Mouse (Mus musculus) midbrain, embryonic 16.5 days (tissue): ENCODE measurements around the gene Tmem51. TPM values are rescaled to one million over a fixed set of nuclear protein-coding genes. Genes with fewer than 3 reads are reported as not detected.

Experiments used
- ATAC-seq: fragments of 200-750 bp; cut with Nextera tagmentation; 2 replicates; pipeline ENCODE4 v1.8.0; 2017; ENCODE audit warnings: moderate TSS enrichment
- H3K27ac ChIP-seq: fragments of 300-500 bp; sonication (generic); 2 replicates; pipeline ENCODE4 v1.5.1; 2014; ENCODE audit warnings: mild to moderate bottlenecking, low read length, mixed read lengths
- H3K27me3 ChIP-seq: fragments of 300-500 bp; sonication (generic); 2 replicates; pipeline ENCODE4 v1.6.1; 2014; ENCODE audit warnings: low read depth, low read length, mixed read lengths; ENCODE audit not compliant: control insufficient read depth, insufficient read depth
- H3K36me3 ChIP-seq: fragments of 300-500 bp; sonication (generic); 2 replicates; pipeline ENCODE4 v1.6.1; 2014; ENCODE audit warnings: mild to moderate bottlenecking, low read length, moderate library complexity, mixed read lengths; ENCODE audit not compliant: control insufficient read depth, insufficient read depth
- H3K4me1 ChIP-seq: fragments of 300-500 bp; sonication (generic); 2 replicates; pipeline ENCODE4 v1.6.1; 2014; ENCODE audit warnings: mild to moderate bottlenecking, low read length, mixed read lengths; ENCODE audit not compliant: control insufficient read depth, insufficient read depth
- H3K4me2 ChIP-seq: fragments of 300-500 bp; sonication (generic); 2 replicates; pipeline ENCODE4 v1.6.1; 2014; ENCODE audit warnings: mild to moderate bottlenecking, low read length, mixed read lengths
- H3K4me3 ChIP-seq: fragments of 300-500 bp; sonication (generic); 2 replicates; pipeline ENCODE4 v1.5.1; 2014; ENCODE audit warnings: low read depth, mild to moderate bottlenecking, low read length, moderate library complexity, mixed read lengths
- H3K9ac ChIP-seq: fragments of 300-500 bp; sonication (generic); 2 replicates; pipeline ENCODE4 v1.6.1; 2014; ENCODE audit warnings: low read depth, low read length, mixed read lengths
- H3K9me3 ChIP-seq: fragments of 300-500 bp; sonication (generic); replicated peaks from 2 replicates; pipeline ENCODE4 v1.6.1; 2014; ENCODE audit warnings: mild to moderate bottlenecking, low read length, mixed read lengths; ENCODE audit not compliant: control insufficient read depth, poor library complexity, severe bottlenecking
- WGBS: fragments of 180-500 bp; shearing (Covaris S2); extraction: QIAGEN DNeasy Blood & Tissue Kit; methylation state at CpG from one replicate; pipeline ENCODE4 v1.1.7; 2014; 5-methylcytosine and 5-hydroxymethylcytosine counted together
- polyA plus RNA-seq: library from polyadenylated mRNA; unstranded; fragments of >200 nt; fragmentation: Nextera tagmentation; extraction: Ambion mirVana; gene quantifications from 2 replicates; pipeline ENCODE4 v1.2.1, GENCODE M21; 2015

Tmem51 gene
- polyA plus RNA-seq, 1 experiment from 2014 or later, result 6.9 TPM

GRCm38 (mm10) chr4:142083762-142084130 lies 358 bp downstream of the Tmem51 start:
- H3K27me3 ChIP-seq, result peaks cover 16% of the 10 kb centered on the region
- 0% methylated on average over 25 of the region's 29 CpGs for WGBS

DNA sequence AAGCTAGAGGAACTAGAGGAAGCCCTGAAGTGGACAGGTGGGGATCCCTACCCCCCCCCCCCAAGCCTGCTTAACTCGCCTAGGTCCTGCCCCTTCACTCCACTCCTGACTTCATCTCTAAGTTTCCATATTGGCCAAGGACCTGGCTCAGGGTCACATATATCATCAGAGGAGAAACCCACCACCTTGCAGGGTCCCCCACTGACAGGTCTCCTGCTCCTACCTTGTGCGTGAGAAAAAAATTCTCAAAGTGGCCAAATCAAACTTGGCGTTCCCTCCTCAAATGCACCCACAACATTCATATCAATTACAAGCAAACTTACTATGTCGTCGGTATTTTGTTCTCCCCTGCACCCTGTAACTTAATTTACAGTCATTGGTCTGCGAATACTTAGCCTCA lies 911 bp downstream of the Tmem51 start:
- peak overlapping the region; percentile 59 for H3K4me3 ChIP-seq
- H3K4me1 ChIP-seq, result peaks cover 14% of the 10 kb centered on the region; the same call in 1 of the 2 replicates
- H3K27me3 ChIP-seq, result peaks cover 16% of the 10 kb centered on the region
- no peaks in the 10 kb centered on the region for H3K36me3 ChIP-seq
- H3K4me2 ChIP-seq, result peak overlapping the region; percentile 88
- no peak overlapping the region for H3K27ac ChIP-seq
- ATAC-seq, result no peak
- no peaks in the 10 kb centered on the region for H3K9me3 ChIP-seq
- WGBS, result 57% methylated on average over 6 of the region's 6 CpGs
- no peak overlapping the region for H3K9ac ChIP-seq

More at GRCm38 (mm10) chr4:142083762-142084130, 358 bp downstream of the Tmem51 start:
- ATAC-seq, result peak; percentile 49; the same call in 1 of the 2 replicates
- no peak overlapping the region for H3K27ac ChIP-seq
- no peaks in the 10 kb centered on the region for H3K36me3 ChIP-seq
- H3K4me1 ChIP-seq, result peaks cover 14% of the 10 kb centered on the region; the same call in 1 of the 2 replicates
- no peaks in the 10 kb centered on the region for H3K9me3 ChIP-seq
- H3K4me2 ChIP-seq, result peak overlapping the region; percentile 88
- peak overlapping the region; percentile 74 for H3K9ac ChIP-seq
- peak overlapping the region; percentile 59 for H3K4me3 ChIP-seq

GRCm38 (mm10) chr4:142082703-142083102 lies 1.4 kb downstream of the Tmem51 start:
- ATAC-seq, result no peak
- Histone ChIP-seq H3K4me2 (no peak overlapping the region), H3K27me3 (peaks cover 16% of the 10 kb centered on the region)

DNA sequence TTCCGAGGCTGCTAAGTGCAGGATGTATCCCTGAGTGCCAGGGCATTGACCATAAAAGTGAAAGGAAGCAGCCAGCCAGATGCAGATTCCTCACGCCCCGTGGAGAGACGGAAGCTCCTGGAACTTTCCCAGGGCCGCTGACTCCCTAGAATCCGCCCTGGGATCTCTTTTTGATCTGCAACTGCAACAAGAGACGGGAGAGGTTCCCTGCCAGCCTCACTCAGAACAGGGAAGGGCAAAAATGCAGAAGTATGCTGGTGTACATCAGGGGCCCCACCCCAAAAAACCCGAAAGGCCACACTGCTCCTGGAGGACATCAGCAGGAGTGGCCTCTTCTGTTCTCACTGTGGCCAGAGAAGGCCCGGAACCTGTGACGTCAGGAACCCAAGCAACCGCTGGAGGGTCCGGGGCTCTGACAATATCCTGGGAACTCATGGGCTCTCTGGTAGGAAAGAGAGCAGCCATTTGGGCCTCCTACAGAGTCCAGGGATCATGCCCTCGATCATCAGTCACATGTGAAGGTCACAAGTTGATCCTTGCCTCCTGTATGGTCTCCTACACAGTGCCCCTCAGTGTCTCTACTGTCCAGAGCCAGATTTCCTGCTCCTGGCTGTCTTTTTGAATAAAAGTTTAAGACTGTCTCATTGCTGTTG lies 2.3 kb downstream of the Tmem51 start:
- Histone ChIP-seq H3K4me3 (no peak overlapping the region), H3K27ac (no peak overlapping the region), H3K9me3 (no peaks in the 10 kb centered on the region), H3K4me2 (no peak overlapping the region), H3K4me1 (peaks cover 14% of the 10 kb centered on the region; the same call in 1 of the 2 replicates), H3K27me3 (peaks cover 16% of the 10 kb centered on the region), H3K36me3 (no peaks in the 10 kb centered on the region), H3K9ac (no peak overlapping the region)
- 68% methylated on average over 13 of the region's 13 CpGs for WGBS
- no peak for ATAC-seq

More at GRCm38 (mm10) chr4:142082703-142083102, 1.4 kb downstream of the Tmem51 start:
- peaks cover 14% of the 10 kb centered on the region; the same call in 1 of the 2 replicates for H3K4me1 ChIP-seq
- 0 out of 2 replicates have a peak overlapping the region, but pooled peaks have one; percentile 6 for H3K9ac ChIP-seq
- H3K36me3 ChIP-seq, result no peaks in the 10 kb centered on the region
- H3K27ac ChIP-seq, result no peak overlapping the region
- no peak overlapping the region for H3K4me3 ChIP-seq
- H3K9me3 ChIP-seq, result no peaks in the 10 kb centered on the region
- 71% methylated on average over 4 of the region's 4 CpGs for WGBS

GRCm38 (mm10) chr4:142080901-142081630 lies 3.0 kb downstream of the Tmem51 start:
- Histone ChIP-seq H3K9me3 (no peaks in the 10 kb centered on the region), H3K4me3 (no peak overlapping the region), H3K4me2 (peak overlapping the region; percentile 8; the same call in 1 of the 2 replicates), H3K36me3 (no peaks in the 10 kb centered on the region), H3K4me1 (peaks cover 14% of the 10 kb centered on the region; the same call in 1 of the 2 replicates), H3K27ac (no peak overlapping the region), H3K27me3 (peaks cover 13% of the 10 kb centered on the region), H3K9ac (0 out of 2 replicates have a peak overlapping the region, but pooled peaks have one; percentile 20)
- ATAC-seq, result no peak; the same call in 1 of the 2 replicates
- WGBS, result 61% methylated on average over 18 of the region's 18 CpGs

GRCm38 (mm10) chr4:142080487-142080767 lies 3.7 kb downstream of the Tmem51 start:
- no peak overlapping the region for H3K27ac ChIP-seq
- H3K4me2 ChIP-seq, result no peak overlapping the region
- no peak overlapping the region for H3K4me3 ChIP-seq
- ATAC-seq, result no peak
- WGBS, result 79% methylated on average over 4 of the region's 4 CpGs
- H3K4me1 ChIP-seq, result peaks cover 14% of the 10 kb centered on the region; the same call in 1 of the 2 replicates
- no peaks in the 10 kb centered on the region for H3K36me3 ChIP-seq
- no peaks in the 10 kb centered on the region for H3K9me3 ChIP-seq
- peaks cover 10% of the 10 kb centered on the region for H3K27me3 ChIP-seq
- no peak overlapping the region for H3K9ac ChIP-seq

GRCm38 (mm10) chr4:142079629-142080486 lies 4.2 kb downstream of the Tmem51 start:
- Histone ChIP-seq H3K9me3 (no peaks in the 10 kb centered on the region), H3K27me3 (peaks cover 6% of the 10 kb centered on the region), H3K4me3 (no peak overlapping the region), H3K27ac (no peak overlapping the region), H3K36me3 (no peaks in the 10 kb centered on the region), H3K4me2 (no peak overlapping the region), H3K9ac (no peak overlapping the region), H3K4me1 (peaks cover 12% of the 10 kb centered on the region; the same call in 1 of the 2 replicates)
- 83% methylated on average over 14 of the region's 14 CpGs for WGBS
- no peak for ATAC-seq

DNA sequence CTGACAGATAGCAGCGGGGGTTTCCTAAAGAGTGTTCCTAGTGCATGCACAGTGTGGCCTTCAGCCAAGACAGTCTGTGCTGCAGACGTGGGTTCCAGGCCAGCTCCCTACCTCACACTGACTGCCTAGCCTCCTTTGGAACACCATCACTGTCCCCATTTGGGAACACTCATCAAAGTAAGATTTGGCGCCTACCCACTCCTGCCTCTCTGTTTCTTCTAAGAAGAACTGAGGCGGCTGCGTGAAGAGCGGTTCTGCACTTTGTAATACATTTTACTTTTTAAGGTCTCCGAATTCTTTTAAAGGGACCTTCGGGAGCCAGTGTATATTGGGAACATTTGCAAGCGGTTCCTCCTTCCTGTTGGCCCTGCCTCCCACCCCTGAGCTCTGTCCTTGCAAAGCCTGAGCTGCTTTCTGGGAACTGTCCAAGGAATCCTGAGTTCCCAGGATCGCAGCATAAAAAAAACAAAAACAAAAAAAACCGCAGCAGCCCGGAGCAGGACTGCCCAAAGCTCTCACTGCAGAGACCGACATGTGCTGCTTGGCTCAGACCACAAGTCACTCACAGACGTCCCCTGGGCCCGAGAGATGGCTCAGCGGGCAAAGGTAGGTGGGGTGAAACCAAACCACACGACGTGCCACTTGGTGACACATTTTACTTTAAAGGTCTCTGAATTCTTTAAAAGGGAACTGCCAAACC lies 6.4 kb downstream of the Tmem51 start:
- H3K4me2 ChIP-seq, result no peak overlapping the region
- no peak overlapping the region for H3K4me3 ChIP-seq
- WGBS, result 44% methylated on average over 18 of the region's 18 CpGs
- H3K9me3 ChIP-seq, result no peaks in the 10 kb centered on the region
- H3K27ac ChIP-seq, result peak overlapping the region; percentile 25; the same call in 1 of the 2 replicates
- H3K36me3 ChIP-seq, result no peaks in the 10 kb centered on the region
- peaks cover 6% of the 10 kb centered on the region; the same call in 1 of the 2 replicates for H3K4me1 ChIP-seq
- ATAC-seq, result 0 out of 2 replicates have a peak, but pooled peaks have one; percentile 19
- H3K27me3 ChIP-seq, result no peaks in the 10 kb centered on the region
- no peak overlapping the region for H3K9ac ChIP-seq
